Mouse (Mus musculus) midbrain, postnatal 0 days (tissue): Measurements from ENCODE around the gene Slc2a2. TPM values are rescaled to one million over a fixed set of nuclear protein-coding genes. Genes with fewer than 3 reads are reported as not detected.
A peak's percentile ranks its signal among the peaks of the same experiment; 100 is the strongest.

Source experiments
- ATAC-seq: fragments of 200-750 bp; cut with Nextera tagmentation; 2 replicates; pipeline ENCODE4 v1.8.0; 2017; ENCODE audit warnings: moderate number of reproducible peaks, mild to moderate bottlenecking, moderate TSS enrichment, moderate library complexity; ENCODE audit not compliant: low FRiP score
- DNase-seq: peaks from one replicate; pipeline ENCODE4 v3.0.0-alpha.2; 2015; ENCODE audit warnings: low spot score
- H3K27ac ChIP-seq: fragments of 300-500 bp; sonication (generic); 2 replicates; pipeline ENCODE4 v1.5.1; 2014; ENCODE audit warnings: low read depth, mild to moderate bottlenecking, low read length, mixed read lengths
- H3K27me3 ChIP-seq: fragments of 300-500 bp; sonication (generic); 2 replicates; pipeline ENCODE4 v1.6.1; 2014; ENCODE audit warnings: low read length, control low read depth, mixed read lengths; ENCODE audit not compliant: insufficient read depth
- H3K36me3 ChIP-seq: fragments of 300-500 bp; sonication (generic); 2 replicates; pipeline ENCODE4 v1.6.1; 2014; ENCODE audit warnings: low read length, control low read depth, mixed read lengths; ENCODE audit not compliant: insufficient read depth
- H3K4me1 ChIP-seq: fragments of 300-500 bp; sonication (generic); 2 replicates; pipeline ENCODE4 v1.6.1; 2014; ENCODE audit warnings: mild to moderate bottlenecking, control low read depth, antibody characterized with exemption, low read length, mixed read lengths; ENCODE audit not compliant: insufficient read depth
- H3K4me2 ChIP-seq: fragments of 300-500 bp; sonication (generic); 2 replicates; pipeline ENCODE4 v1.6.1; 2014; ENCODE audit warnings: low read depth, mild to moderate bottlenecking, low read length, mixed read lengths; ENCODE audit not compliant: poor library complexity, severe bottlenecking
- H3K4me3 ChIP-seq: fragments of 300-500 bp; sonication (generic); 2 replicates; pipeline ENCODE4 v1.5.1; 2014; ENCODE audit warnings: low read depth, mild to moderate bottlenecking, low read length, moderate library complexity
- H3K9ac ChIP-seq: fragments of 300-500 bp; sonication (generic); replicated peaks from 2 replicates; pipeline ENCODE4 v1.6.1; 2014; ENCODE audit warnings: mild to moderate bottlenecking, low read length, moderate library complexity, mixed read lengths; ENCODE audit not compliant: poor library complexity, severe bottlenecking
- H3K9me3 ChIP-seq: fragments of 300-500 bp; sonication (generic); 2 replicates; pipeline ENCODE4 v1.6.1; 2016; ENCODE audit warnings: low read length, control low read depth
- CTCF ChIP-seq: IDR thresholded peaks from 2 replicates; pipeline ENCODE4 v1.5.1; 2016; ENCODE audit warnings: antibody characterized with exemption, mild to moderate bottlenecking
- WGBS: fragments of 180-500 bp; shearing (Covaris S2); extraction: QIAGEN DNeasy Blood & Tissue Kit; methylation state at CpG from one replicate; pipeline ENCODE4 v1.1.7; 2014; 5-methylcytosine and 5-hydroxymethylcytosine counted together
- polyA plus RNA-seq: library from polyadenylated mRNA; unstranded; fragments of >200 nt; fragmentation: Nextera tagmentation; extraction: Ambion mirVana; gene quantifications from 2 replicates; pipeline ENCODE4 v1.2.1, GENCODE M21; 2015
- total RNA-seq: library from RNA; depleted of rRNA; stranded (reverse); fragments of >200 nt; gene quantifications from 2 replicates; pipeline ENCODE4 v1.2.3, GENCODE M21; 2014; rRNA removed

Slc2a2 gene
- total RNA-seq = not detected in 2 replicates
- polyA plus RNA-seq = not detected in 2 replicates

GRCm38 (mm10) chr3:28697797-28698196 is at the start of gene Slc2a2:
Slc2a2 (plus strand) TSS chr3:28697903.
- no peak for ATAC-seq
- 90% methylated on average over 2 of the region's 2 CpGs for WGBS

GRCm38 (mm10) chr3:28652574-28652973 is 45.1 kb upstream of the Slc2a2 start:
- H3K4me3 ChIP-seq = no peak overlapping the region
- H3K9me3 ChIP-seq = no peaks in the 10 kb centered on the region
- no peak for DNase-seq
- peaks cover 60% of the 10 kb centered on the region for H3K36me3 ChIP-seq
- no peak overlapping the region for H3K27ac ChIP-seq
- no peak overlapping the region for H3K9ac ChIP-seq
- H3K4me1 ChIP-seq = no peaks in the 10 kb centered on the region
- 47% methylated on average over 3 of the region's 3 CpGs for WGBS
- no peak overlapping the region for H3K4me2 ChIP-seq
- no peak for ATAC-seq
- no peaks in the 10 kb centered on the region for H3K27me3 ChIP-seq
- TF ChIP-seq CTCF = no peak

More at GRCm38 (mm10) chr3:28697797-28698196, at the start of gene Slc2a2:
- no peak within 1 kb of the TSS for H3K9ac ChIP-seq
- no peak for TF ChIP-seq CTCF
- H3K9me3 ChIP-seq = no peaks in the 10 kb centered on the region
- no peak for DNase-seq
- no peaks in the 10 kb centered on the region for H3K36me3 ChIP-seq
- no peaks in the 10 kb centered on the region for H3K4me1 ChIP-seq
- H3K4me3 ChIP-seq = no peak within 1 kb of the TSS
- H3K27me3 ChIP-seq = no peaks in the 10 kb centered on the region
- no peak within 1 kb of the TSS for H3K4me2 ChIP-seq
- no peak within 1 kb of the TSS for H3K27ac ChIP-seq

- H3K27ac ChIP-seq = no peak overlapping the region
- H3K27me3 ChIP-seq = no peaks in the 10 kb centered on the region
- no peak for TF ChIP-seq CTCF
- no peaks in the 10 kb centered on the region for H3K4me1 ChIP-seq
- peaks cover 56% of the 10 kb centered on the region for H3K36me3 ChIP-seq
- H3K9me3 ChIP-seq = no peaks in the 10 kb centered on the region
- DNase-seq (peak; percentile 16), ATAC-seq (no peak)
- no peak overlapping the region for H3K4me3 ChIP-seq
- H3K4me2 ChIP-seq = no peak overlapping the region
- no peak overlapping the region for H3K9ac ChIP-seq
- 74% methylated on average over 3 of the region's 3 CpGs for WGBS
Measured at GRCm38 (mm10) chr3:28653043-28653442, 44.7 kb upstream of the Slc2a2 start.

GRCm38 (mm10) chr3:28654740-28655139 is 43.0 kb upstream of the Slc2a2 start:
- TF ChIP-seq CTCF = no peak
- no peak overlapping the region for H3K27ac ChIP-seq
- no peaks in the 10 kb centered on the region for H3K9me3 ChIP-seq
- ATAC-seq (no peak), DNase-seq (no peak)
- H3K4me2 ChIP-seq = no peak overlapping the region
- H3K36me3 ChIP-seq = peaks cover 44% of the 10 kb centered on the region
- H3K27me3 ChIP-seq = no peaks in the 10 kb centered on the region
- no peak overlapping the region for H3K4me3 ChIP-seq
- no peak overlapping the region for H3K9ac ChIP-seq
- no peaks in the 10 kb centered on the region for H3K4me1 ChIP-seq

GRCm38 (mm10) chr3:28658349-28658748 is 39.4 kb upstream of the Slc2a2 start:
- H3K4me1 ChIP-seq = no peaks in the 10 kb centered on the region
- no peak overlapping the region for H3K9ac ChIP-seq
- peaks cover 35% of the 10 kb centered on the region for H3K36me3 ChIP-seq
- no peak for ATAC-seq
- TF ChIP-seq CTCF = peak; percentile 32; the same call in 1 of the 2 replicates
- DNase-seq = peak; percentile 15
- no peak overlapping the region for H3K27ac ChIP-seq
- H3K4me2 ChIP-seq = no peak overlapping the region
- WGBS = 36% methylated on average over 1 of the region's 1 CpGs
- H3K9me3 ChIP-seq = no peaks in the 10 kb centered on the region
- H3K27me3 ChIP-seq = no peaks in the 10 kb centered on the region
- H3K4me3 ChIP-seq = no peak overlapping the region

GRCm38 (mm10) chr3:28680851-28681250 is 16.9 kb upstream of the Slc2a2 start:
- WGBS = 31% methylated on average over 7 of the region's 7 CpGs

More at GRCm38 (mm10) chr3:28680851-28681250, 16.9 kb upstream of the Slc2a2 start:
- no peak for ATAC-seq
- no peak for TF ChIP-seq CTCF
- H3K36me3 ChIP-seq = no peaks in the 10 kb centered on the region
- no peaks in the 10 kb centered on the region for H3K27me3 ChIP-seq
- no peak overlapping the region for H3K4me3 ChIP-seq
- H3K9ac ChIP-seq = no peak overlapping the region
- no peaks in the 10 kb centered on the region for H3K9me3 ChIP-seq
- DNase-seq = no peak
- no peak overlapping the region for H3K27ac ChIP-seq
- no peaks in the 10 kb centered on the region for H3K4me1 ChIP-seq
- H3K4me2 ChIP-seq = no peak overlapping the region
